Mouse (Mus musculus): ENCODE data around the gene Pla2g7. TPM values are rescaled to one million over a fixed set of nuclear protein-coding genes. Genes with fewer than 3 reads are reported as not detected.

Pla2g7 gene
- total RNA-seq, 2 experiments from 2014 or later, result 86.1 to 92.7 TPM

- DNase-seq (ENCODE audit: low spot score in 2 of 2), result no peak
Observed at GRCm38 (mm10) chr17:43573624-43574073, 5.8 kb downstream of the Pla2g7 start.

- no peak for DNase-seq (ENCODE audit: low spot score in 2 of 2)
Observed at GRCm38 (mm10) chr17:43580456-43580855, 12.6 kb downstream of the Pla2g7 start.

- no peak for DNase-seq (ENCODE audit: low spot score in 2 of 2)
Observed at GRCm38 (mm10) chr17:43581012-43581467, 13.1 kb downstream of the Pla2g7 start.

- no peak for DNase-seq (ENCODE audit: low spot score in 2 of 2)
Observed at GRCm38 (mm10) chr17:43584771-43585170, 16.9 kb downstream of the Pla2g7 start.

GRCm38 (mm10) chr17:43587278-43587677, 19.4 kb downstream of the Pla2g7 start:
- DNase-seq (ENCODE audit: low spot score in 2 of 2), result no peak

- no peak for DNase-seq (ENCODE audit: low spot score in 2 of 2)
Observed at GRCm38 (mm10) chr17:43589750-43590149, 21.9 kb downstream of the Pla2g7 start.

- no peak for DNase-seq (ENCODE audit: low spot score in 2 of 2)
Observed at GRCm38 (mm10) chr17:43590531-43590930, 22.6 kb downstream of the Pla2g7 start.

GRCm38 (mm10) chr17:43592296-43593291, 24.7 kb downstream of the Pla2g7 start:
- DNase-seq (ENCODE audit: low spot score in 2 of 2), result no peak

GRCm38 (mm10) chr17:43597742-43598141, 29.8 kb downstream of the Pla2g7 start:
- DNase-seq (ENCODE audit: low spot score in 2 of 2), result no peak

GRCm38 (mm10) chr17:43598706-43599105, 30.8 kb downstream of the Pla2g7 start:
- no peak for DNase-seq (ENCODE audit: low spot score in 2 of 2)

- DNase-seq (ENCODE audit: low spot score in 2 of 2), result peak; percentile 81 to 82
Observed at GRCm38 (mm10) chr17:43606704-43607103, 38.8 kb downstream of the Pla2g7 start.

- DNase-seq (ENCODE audit: low spot score in 2 of 2), result peak; percentile 70 to 76
Observed at GRCm38 (mm10) chr17:43611586-43611985, 43.7 kb downstream of the Pla2g7 start.

- no peak for DNase-seq (ENCODE audit: low spot score in 2 of 2)
Observed at GRCm38 (mm10) chr17:43612221-43612620, 44.3 kb downstream of the Pla2g7 start.

GRCm38 (mm10) chr17:43619156-43619555, 51.3 kb downstream of the Pla2g7 start:
- no peak for DNase-seq (ENCODE audit: low spot score in 2 of 2)

GRCm38 (mm10) chr17:43622076-43622475, 54.2 kb downstream of the Pla2g7 start:
- no peak for DNase-seq (ENCODE audit: low spot score in 2 of 2)

- DNase-seq (ENCODE audit: low spot score in 2 of 2), result no peak
Observed at GRCm38 (mm10) chr17:43628246-43628645, 60.3 kb downstream of the Pla2g7 start.

GRCm38 (mm10) chr17:43629026-43629495, 61.2 kb downstream of the Pla2g7 start:
- no peak for DNase-seq (ENCODE audit: low spot score in 2 of 2)

- peak; percentile 31 to 46 for DNase-seq (ENCODE audit: low spot score in 2 of 2)
Observed at GRCm38 (mm10) chr17:43629496-43630426, 61.9 kb downstream of the Pla2g7 start, which contains the start of gene Tdrd6. Gene Tdrd6 (minus strand): TSS chr17:43630299.

- no peak for DNase-seq (ENCODE audit: low spot score in 2 of 2)
Observed at GRCm38 (mm10) chr17:43630427-43630760, 62.5 kb downstream of the Pla2g7 start.

GRCm38 (mm10) chr17:43637146-43637545, 69.2 kb downstream of the Pla2g7 start:
- no peak for DNase-seq (ENCODE audit: low spot score in 2 of 2)

- DNase-seq (ENCODE audit: low spot score in 2 of 2), result no peak
Observed at GRCm38 (mm10) chr17:43640825-43641224, 72.9 kb downstream of the Pla2g7 start.
